Mouse (Mus musculus): ENCODE data around the gene Irf4.

DNA sequence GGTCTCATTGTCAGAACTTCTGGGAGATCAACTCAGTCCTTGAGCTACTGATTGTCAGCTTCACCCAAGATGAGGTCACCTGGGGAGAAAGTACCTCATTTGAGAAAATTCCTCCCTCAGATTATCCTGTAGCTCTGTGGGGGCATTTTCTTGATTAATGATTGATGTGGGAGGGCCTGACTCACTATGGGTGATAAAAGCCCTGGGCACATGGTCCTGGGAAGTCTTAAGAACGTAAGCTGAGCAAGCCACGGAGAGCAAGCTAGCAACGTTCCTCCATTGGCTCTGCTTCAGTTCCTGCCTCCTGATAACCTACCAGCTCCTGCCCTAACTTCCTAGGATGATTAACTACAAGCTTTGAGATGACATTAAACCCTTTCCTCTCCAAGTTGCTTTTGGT lies 35.4 kb upstream of the Irf4 start:
- no peak for TF ChIP-seq CTCF (IDR thresholded peaks at IDR 0.05; ENCODE audit: low read depth)
- TF ChIP-seq EP300 (IDR thresholded peaks at IDR 0.05; ENCODE audit: low read depth) = no peak
